Mouse (Mus musculus): Measurements from ENCODE around the gene 9230102O04Rik. TPM values are rescaled to one million over a fixed set of nuclear protein-coding genes. Genes with fewer than 3 reads are reported as not detected.

The 9230102O04Rik gene
- total and polyA plus RNA-seq, 3 experiments = 0.17 TPM; not detected in 2

GRCm38 (mm10) chr2:9889651-9890183, 377 bp upstream of the 9230102O04Rik start, which contains the start of gene Gata3:
TSS of gene Gata3 (minus strand) at chr2:9890034.
- no peak for DNase-seq (ENCODE audit: extremely low read depth)
- H3K4me1 ChIP-seq (ENCODE audit: control insufficient read depth in 1 of 2, insufficient read depth in 2 of 2) = peaks cover 0 to 8% of the 10 kb centered on the region in 2 experiments; a peak in 2 of 4 replicates
- in situ Hi-C loops (cut with MboI; ENCODE audit: low pct_ligation_motif_present, low pct_unique_long_range_greater_than_20kb, low sequenced_read_pairs) = loop anchor here (5.0 to 25.0 kb wide), 2 partner anchors 118 to 427 kb away; no protein-coding TSS in a partner anchor
- peak within 1 kb of the TSS; percentile 40 to 63 (median 56) for H3K4me3 ChIP-seq (replicated peaks in 1 of 3; ENCODE audit: low read depth in 2 of 3, low read length in 2 of 3, poor library complexity in 1 of 3)
- H3K9me3 ChIP-seq (replicated peaks; ENCODE audit: low read length) = no peaks in the 10 kb centered on the region
- dilution Hi-C loops (cut with MboI; ENCODE audit: extremely low pct_ligation_motif_present, extremely low pct_unique_long_range_greater_than_20kb, low sequenced_read_pairs) = no loop called here
- no peaks in the 10 kb centered on the region for H3K36me3 ChIP-seq (replicated peaks in 1 of 2; ENCODE audit: control insufficient read depth in 1 of 2, insufficient read depth in 1 of 2, low read length in 1 of 2)
- H3K27me3 ChIP-seq (replicated peaks) = no peaks in the 10 kb centered on the region
- peak within 1 kb of the TSS; percentile 49 for H3K9ac ChIP-seq (ENCODE audit: insufficient read depth, low read depth)
- peak within 1 kb of the TSS; percentile 84 for H3K4me2 ChIP-seq (ENCODE audit: insufficient read depth, low read depth, poor library complexity, severe bottlenecking)
- no peaks in the 10 kb centered on the region for H3K79me2 ChIP-seq (replicated peaks; ENCODE audit: control insufficient read depth, extremely low read depth, insufficient read depth, poor library complexity, severe bottlenecking)
- H3K27ac ChIP-seq (ENCODE audit: insufficient read depth, low read depth) = no peak within 1 kb of the TSS
- TF ChIP-seq NELFE (IDR thresholded peaks at IDR 0.05; ENCODE audit: low read depth, low read length) (0 out of 2 replicates have a peak, but pooled peaks have one; percentile 3), MAX (IDR thresholded peaks at IDR 0.05; ENCODE audit: low read length) (peak; percentile 88; the same call in 1 of the 2 replicates), POLR2A (IDR thresholded peaks at IDR 0.05; ENCODE audit: low read depth, low read length) (no peak; the same call in 1 of the 2 replicates)

- H3K9ac ChIP-seq (ENCODE audit: insufficient read depth, low read depth) = no peak overlapping the region
- peaks cover 0 to 4% of the 10 kb centered on the region in 2 experiments; a peak in 2 of 4 replicates for H3K4me1 ChIP-seq (ENCODE audit: control insufficient read depth in 1 of 2, insufficient read depth in 2 of 2)
- no peak for DNase-seq (ENCODE audit: extremely low read depth)
- in situ Hi-C loops (cut with MboI; ENCODE audit: low pct_ligation_motif_present, low pct_unique_long_range_greater_than_20kb, low sequenced_read_pairs) (loop anchor here (5.0 to 25.0 kb wide), 2 partner anchors 120 to 425 kb away; no protein-coding TSS in a partner anchor), dilution Hi-C loops (cut with MboI; ENCODE audit: extremely low pct_ligation_motif_present, extremely low pct_unique_long_range_greater_than_20kb, low sequenced_read_pairs) (no loop called here)
- H3K27ac ChIP-seq (ENCODE audit: insufficient read depth, low read depth) = no peak overlapping the region
- H3K79me2 ChIP-seq (replicated peaks; ENCODE audit: control insufficient read depth, extremely low read depth, insufficient read depth, poor library complexity, severe bottlenecking) = no peaks in the 10 kb centered on the region
- no peaks in the 10 kb centered on the region for H3K9me3 ChIP-seq (replicated peaks; ENCODE audit: low read length)
- H3K4me2 ChIP-seq (ENCODE audit: insufficient read depth, low read depth, poor library complexity, severe bottlenecking) = 0 out of 2 replicates have a peak overlapping the region, but pooled peaks have one; percentile 0
- H3K4me3 ChIP-seq (replicated peaks in 1 of 3; ENCODE audit: low read depth in 2 of 3, low read length in 2 of 3, poor library complexity in 1 of 3) = no peak overlapping the region
- H3K27me3 ChIP-seq (replicated peaks) = no peaks in the 10 kb centered on the region
- TF ChIP-seq POLR2AphosphoS2 (IDR thresholded peaks at IDR 0.05; ENCODE audit: low read depth, low read length) = no peak
- TF ChIP-seq ELF1 (IDR thresholded peaks at IDR 0.05; ENCODE audit: low read depth, low read length) = 0 out of 2 replicates have a peak, but pooled peaks have one; percentile 32
- no peaks in the 10 kb centered on the region for H3K36me3 ChIP-seq (replicated peaks in 1 of 2; ENCODE audit: control insufficient read depth in 1 of 2, insufficient read depth in 1 of 2, low read length in 1 of 2)
These were observed 1.7 kb downstream of the 9230102O04Rik start for GRCm38 (mm10) chr2:9887636-9888035.

- no peak overlapping the region for H3K27ac ChIP-seq (ENCODE audit: insufficient read depth, low read depth)
- dilution Hi-C loops (cut with MboI; ENCODE audit: extremely low pct_ligation_motif_present, extremely low pct_unique_long_range_greater_than_20kb, low sequenced_read_pairs) (no loop called here), in situ Hi-C loops (cut with MboI; ENCODE audit: low pct_ligation_motif_present, low pct_unique_long_range_greater_than_20kb, low sequenced_read_pairs) (loop anchor here (5.0 to 25.0 kb wide), 2 partner anchors 120 to 425 kb away; no protein-coding TSS in a partner anchor)
- no peak for DNase-seq (ENCODE audit: extremely low read depth)
- no peaks in the 10 kb centered on the region for H3K9me3 ChIP-seq (replicated peaks; ENCODE audit: low read length)
- H3K4me1 ChIP-seq (ENCODE audit: control insufficient read depth in 1 of 2, insufficient read depth in 2 of 2) = peaks cover 0 to 4% of the 10 kb centered on the region in 2 experiments; a peak in 2 of 4 replicates
- no peak for TF ChIP-seq BHLHE40 (IDR thresholded peaks at IDR 0.05; ENCODE audit: low read depth, low read length)
- TF ChIP-seq USF1 (IDR thresholded peaks at IDR 0.05; ENCODE audit: low read depth, low read length) = no peak
- TF ChIP-seq ZC3H11A (IDR thresholded peaks at IDR 0.05; ENCODE audit: low read depth, low read length) = no peak
- TF ChIP-seq MAFK (IDR thresholded peaks at IDR 0.05; ENCODE audit: insufficient replicate concordance, low read length) = no peak
- TF ChIP-seq JUND (conservative IDR thresholded peaks at IDR 0.05; ENCODE audit: low read depth, low read length) = no peak
- TF ChIP-seq CTCF (conservative IDR thresholded peaks at IDR 0.05 in 1 of 2, IDR thresholded peaks at IDR 0.05 in 1 of 2; ENCODE audit: low read depth in 2 of 2, low read length in 2 of 2) = no peak
- TF ChIP-seq ZNF384 (IDR thresholded peaks at IDR 0.05; ENCODE audit: low read depth, low read length) = no peak
- TF ChIP-seq IRF4 (IDR thresholded peaks at IDR 0.05; ENCODE audit: low read depth, low read length) = no peak
- TF ChIP-seq JUN (IDR thresholded peaks at IDR 0.05; ENCODE audit: insufficient read depth, low read depth, low read length) = no peak
- TF ChIP-seq ZKSCAN1 (IDR thresholded peaks at IDR 0.05; ENCODE audit: borderline replicate concordance, low read depth, low read length) = no peak
- no peak for TF ChIP-seq NELFE (IDR thresholded peaks at IDR 0.05; ENCODE audit: low read depth, low read length)
- TF ChIP-seq CHD1 (IDR thresholded peaks at IDR 0.05; ENCODE audit: low read depth, low read length) = no peak
- no peak for TF ChIP-seq RCOR1 (conservative IDR thresholded peaks at IDR 0.05; ENCODE audit: low read depth, low read length)
- no peak for TF ChIP-seq MYC (IDR thresholded peaks at IDR 0.05; ENCODE audit: low read depth, low read length)
- no peak for TF ChIP-seq POLR2A (IDR thresholded peaks at IDR 0.05; ENCODE audit: low read depth, low read length)
- no peak for TF ChIP-seq RAD21 (IDR thresholded peaks at IDR 0.05; ENCODE audit: low read depth, low read length)
- no peak overlapping the region for H3K4me2 ChIP-seq (ENCODE audit: insufficient read depth, low read depth, poor library complexity, severe bottlenecking)
- H3K27me3 ChIP-seq (replicated peaks) = no peaks in the 10 kb centered on the region
- H3K36me3 ChIP-seq (replicated peaks in 1 of 2; ENCODE audit: control insufficient read depth in 1 of 2, insufficient read depth in 1 of 2, low read length in 1 of 2) = no peaks in the 10 kb centered on the region
- H3K79me2 ChIP-seq (replicated peaks; ENCODE audit: control insufficient read depth, extremely low read depth, insufficient read depth, poor library complexity, severe bottlenecking) = no peaks in the 10 kb centered on the region
- H3K4me3 ChIP-seq (replicated peaks in 1 of 3; ENCODE audit: low read depth in 2 of 3, low read length in 2 of 3, poor library complexity in 1 of 3) = no peak overlapping the region
- no peak overlapping the region for H3K9ac ChIP-seq (ENCODE audit: insufficient read depth, low read depth)
These were observed 2.3 kb downstream of the 9230102O04Rik start for GRCm38 (mm10) chr2:9886921-9887610.
